Mouse (Mus musculus) right cerebral cortex, postnatal 36 days (tissue): ENCODE results near the gene 4930539E08Rik.
A peak's percentile ranks its signal among the peaks of the same experiment; 100 is the strongest.

ENCODE experiments used
- DNase-seq, 2 experiments: peaks; one replicate each; pipeline ENCODE4 v3.0.0; 2022; ENCODE audit warnings: low spot score in 2 of 2, mixed read lengths in 1 of 2

Gene 4930539E08Rik

GRCm38 (mm10) chr17:28915060-28915628 lies at the start of gene 4930539E08Rik:
4930539E08Rik (minus strand) TSS chr17:28915324.
- DNase-seq, result no peak

GRCm38 (mm10) chr17:28961596-28961995 lies 46.5 kb upstream of the 4930539E08Rik start:
- no peak for DNase-seq

GRCm38 (mm10) chr17:28960597-28960996 lies 45.5 kb upstream of the 4930539E08Rik start:
- DNase-seq, result no peak

GRCm38 (mm10) chr17:28954416-28954815 lies 39.3 kb upstream of the 4930539E08Rik start:
- no peak for DNase-seq

GRCm38 (mm10) chr17:28953251-28953650 lies 38.1 kb upstream of the 4930539E08Rik start:
- no peak for DNase-seq

- peak; percentile 73 to 80 for DNase-seq
These were observed 37.0 kb upstream of the 4930539E08Rik start, which contains the start of gene Kctd20 for GRCm38 (mm10) chr17:28951831-28952799. Kctd20 (plus strand) TSS chr17:28951950.

- no peak for DNase-seq
These were observed 35.6 kb upstream of the 4930539E08Rik start for GRCm38 (mm10) chr17:28950751-28951150.

GRCm38 (mm10) chr17:28948661-28949060 lies 33.5 kb upstream of the 4930539E08Rik start:
- no peak for DNase-seq

GRCm38 (mm10) chr17:28947011-28947939 lies 32.2 kb upstream of the 4930539E08Rik start:
- DNase-seq, result no peak

- no peak for DNase-seq
These were observed 29.4 kb upstream of the 4930539E08Rik start for GRCm38 (mm10) chr17:28944481-28944880.

- no peak for DNase-seq
These were observed 28.6 kb upstream of the 4930539E08Rik start, which contains the start of gene Pxt1 for GRCm38 (mm10) chr17:28943740-28944139. Pxt1 (minus strand) TSS chr17:28943840.

- DNase-seq, result no peak
These were observed 27.0 kb upstream of the 4930539E08Rik start for GRCm38 (mm10) chr17:28942101-28942500.

GRCm38 (mm10) chr17:28940776-28941555 lies 25.8 kb upstream of the 4930539E08Rik start:
- no peak for DNase-seq

GRCm38 (mm10) chr17:28936622-28937345 lies 21.7 kb upstream of the 4930539E08Rik start:
- DNase-seq, result no peak

GRCm38 (mm10) chr17:28936133-28936532 lies 21.0 kb upstream of the 4930539E08Rik start:
- no peak for DNase-seq

GRCm38 (mm10) chr17:28934120-28934916 lies 19.2 kb upstream of the 4930539E08Rik start:
- DNase-seq, result no peak

GRCm38 (mm10) chr17:28932274-28932673 lies 17.1 kb upstream of the 4930539E08Rik start:
- no peak for DNase-seq

- no peak for DNase-seq
These were observed 16.5 kb upstream of the 4930539E08Rik start for GRCm38 (mm10) chr17:28931436-28932211.
